Mouse (Mus musculus) hindbrain, embryonic 15.5 days (tissue): ENCODE measurements around the gene Erbb4. TPM values are rescaled to one million over a fixed set of nuclear protein-coding genes. Genes with fewer than 3 reads are reported as not detected.
"Not testable (repeated sequence)": the region's sequence is repeated elsewhere in the genome, so short reads cannot be mapped to it uniquely, and the experiment has no call there.

Experiments used
- ATAC-seq: fragments of 200-750 bp; cut with Nextera tagmentation; 2 replicates; pipeline ENCODE4 v1.8.0; 2017; ENCODE audit warnings: low read depth, moderate number of reproducible peaks, moderate TSS enrichment; ENCODE audit not compliant: low FRiP score
- H3K27ac ChIP-seq: fragments of 300-500 bp; sonication (generic); replicated peaks from 2 replicates; pipeline ENCODE4 v1.5.1; 2015; ENCODE audit warnings: mild to moderate bottlenecking, inconsistent platforms
- H3K27me3 ChIP-seq: fragments of 300-500 bp; sonication (generic); 2 replicates; pipeline ENCODE4 v1.6.1; 2015; ENCODE audit warnings: control low read depth, inconsistent platforms
- H3K36me3 ChIP-seq: fragments of 300-500 bp; sonication (generic); 2 replicates; pipeline ENCODE4 v1.6.1; 2015; ENCODE audit warnings: control low read depth, inconsistent platforms
- H3K4me1 ChIP-seq: fragments of 300-500 bp; sonication (generic); replicated peaks from 2 replicates; pipeline ENCODE4 v1.6.1; 2015; ENCODE audit warnings: control low read depth, inconsistent platforms
- H3K4me2 ChIP-seq: fragments of 300-500 bp; sonication (generic); 2 replicates; pipeline ENCODE4 v1.6.1; 2015; ENCODE audit warnings: moderate library complexity, mild to moderate bottlenecking, inconsistent platforms
- H3K4me3 ChIP-seq: fragments of 300-500 bp; sonication (generic); 2 replicates; pipeline ENCODE4 v1.5.1; 2015; ENCODE audit warnings: mild to moderate bottlenecking, inconsistent platforms
- H3K9ac ChIP-seq: fragments of 300-500 bp; sonication (generic); 2 replicates; pipeline ENCODE4 v1.6.1; 2015; ENCODE audit warnings: inconsistent platforms
- H3K9me3 ChIP-seq: fragments of 300-500 bp; sonication (generic); 2 replicates; pipeline ENCODE4 v1.6.1; 2016; ENCODE audit warnings: control low read depth, inconsistent platforms
- WGBS: fragments of 180-500 bp; shearing (Covaris S2); methylation state at CpG from one replicate; pipeline ENCODE4 v1.1.7; 2015; 5-methylcytosine and 5-hydroxymethylcytosine counted together
- polyA plus RNA-seq: library from polyadenylated mRNA; unstranded; fragments of >200 nt; fragmentation: Nextera tagmentation; extraction: Ambion mirVana; gene quantifications from 2 replicates; pipeline ENCODE4 v1.2.1, GENCODE M21; 2015

Gene Erbb4
- polyA plus RNA-seq, 1 experiment from 2014 or later = 15.6 TPM

DNA sequence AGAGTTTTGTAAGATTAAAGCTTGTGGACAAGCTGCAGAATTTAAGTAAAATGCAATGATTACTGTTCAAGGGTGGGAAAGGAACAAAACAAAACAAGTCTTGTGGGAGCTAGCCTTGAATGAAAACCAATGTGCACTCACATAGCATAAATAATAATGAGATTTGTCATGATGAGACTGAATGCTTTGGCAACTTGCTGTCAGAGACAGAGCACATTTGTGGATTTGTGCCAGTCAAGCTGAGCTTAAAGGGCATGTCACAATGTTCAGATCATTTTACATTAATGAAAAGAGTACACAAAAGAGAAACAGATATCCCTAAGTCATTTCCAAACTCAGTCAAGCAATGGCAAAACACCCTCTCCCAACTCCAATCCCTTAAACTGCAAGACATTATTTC is 275.8 kb downstream of the Erbb4 start:
- Histone ChIP-seq H3K27me3 (no peaks in the 10 kb centered on the region), H3K9ac (no peak overlapping the region), H3K4me2 (no peak overlapping the region), H3K36me3 (no peaks in the 10 kb centered on the region), H3K4me3 (no peak overlapping the region), H3K27ac (no peak overlapping the region), H3K4me1 (peaks cover 3% of the 10 kb centered on the region; the same call in 1 of the 2 replicates), H3K9me3 (no peaks in the 10 kb centered on the region)
- no peak for ATAC-seq

DNA sequence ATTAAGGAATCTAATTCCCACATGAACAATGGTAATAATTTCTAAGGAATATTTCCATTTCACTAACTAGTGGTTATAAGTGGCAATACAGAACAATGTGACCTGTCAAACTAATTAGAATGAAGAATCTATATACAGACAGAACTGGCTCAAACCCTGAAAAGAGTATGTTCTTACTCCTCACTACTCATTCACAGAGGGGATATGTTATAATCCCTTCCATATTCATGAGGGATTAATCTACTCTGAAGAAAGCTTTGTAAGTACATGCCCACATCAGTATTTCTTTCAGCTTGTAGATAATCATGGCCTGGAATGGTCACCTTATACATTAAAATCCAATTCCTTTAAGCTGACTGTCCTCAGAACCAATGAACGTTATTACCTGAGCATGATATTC is 276.3 kb downstream of the Erbb4 start:
- Histone ChIP-seq H3K4me1 (peaks cover 3% of the 10 kb centered on the region; the same call in 1 of the 2 replicates), H3K36me3 (no peaks in the 10 kb centered on the region), H3K27ac (no peak overlapping the region), H3K4me2 (no peak overlapping the region), H3K4me3 (no peak overlapping the region), H3K9me3 (no peaks in the 10 kb centered on the region), H3K27me3 (no peaks in the 10 kb centered on the region), H3K9ac (no peak overlapping the region)
- no peak for ATAC-seq
- WGBS = 58% methylated on average over 1 of the region's 1 CpGs

DNA sequence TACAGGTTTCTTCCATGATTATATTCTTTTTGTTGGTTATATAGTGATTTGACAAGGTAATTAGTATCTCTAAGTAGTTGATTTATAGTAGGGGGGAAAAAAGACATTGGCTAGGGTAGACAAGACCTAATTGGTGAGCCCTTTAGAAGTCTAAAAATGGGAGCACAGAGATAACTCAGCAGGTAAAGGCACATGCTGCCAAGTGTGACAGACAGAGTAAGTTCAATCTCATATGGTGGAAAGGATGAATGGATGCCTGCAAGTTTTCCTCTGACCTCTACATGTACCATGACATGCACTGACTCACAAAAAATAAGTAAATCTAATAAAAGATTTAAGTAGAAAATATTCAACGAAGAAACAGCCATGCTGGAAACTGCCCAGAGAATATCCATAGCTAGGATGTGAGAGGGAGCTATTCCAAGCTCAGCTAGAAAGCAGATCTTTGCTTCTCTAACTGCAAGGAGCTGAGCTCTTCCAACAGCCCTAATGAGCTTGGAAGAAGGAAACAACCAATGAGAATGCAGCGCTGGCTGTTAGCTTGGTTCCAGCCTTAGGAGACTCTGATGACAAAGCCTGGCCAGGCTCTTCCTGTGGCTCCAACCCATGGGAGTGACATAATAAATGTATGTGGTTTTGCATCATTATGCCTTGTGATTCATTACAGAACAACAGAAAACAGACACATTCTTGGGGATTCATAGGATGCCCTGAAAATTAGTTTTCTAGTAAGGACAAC is 277.2 kb downstream of the Erbb4 start:
- no peaks in the 10 kb centered on the region for H3K27me3 ChIP-seq
- no peak overlapping the region for H3K9ac ChIP-seq
- H3K4me1 ChIP-seq = peaks cover 3% of the 10 kb centered on the region; the same call in 1 of the 2 replicates
- H3K4me2 ChIP-seq = no peak overlapping the region
- H3K9me3 ChIP-seq = no peaks in the 10 kb centered on the region
- H3K27ac ChIP-seq = no peak overlapping the region
- H3K4me3 ChIP-seq = no peak overlapping the region
- ATAC-seq = no peak
- 73% methylated on average over 2 of the region's 2 CpGs for WGBS
- H3K36me3 ChIP-seq = no peaks in the 10 kb centered on the region

DNA sequence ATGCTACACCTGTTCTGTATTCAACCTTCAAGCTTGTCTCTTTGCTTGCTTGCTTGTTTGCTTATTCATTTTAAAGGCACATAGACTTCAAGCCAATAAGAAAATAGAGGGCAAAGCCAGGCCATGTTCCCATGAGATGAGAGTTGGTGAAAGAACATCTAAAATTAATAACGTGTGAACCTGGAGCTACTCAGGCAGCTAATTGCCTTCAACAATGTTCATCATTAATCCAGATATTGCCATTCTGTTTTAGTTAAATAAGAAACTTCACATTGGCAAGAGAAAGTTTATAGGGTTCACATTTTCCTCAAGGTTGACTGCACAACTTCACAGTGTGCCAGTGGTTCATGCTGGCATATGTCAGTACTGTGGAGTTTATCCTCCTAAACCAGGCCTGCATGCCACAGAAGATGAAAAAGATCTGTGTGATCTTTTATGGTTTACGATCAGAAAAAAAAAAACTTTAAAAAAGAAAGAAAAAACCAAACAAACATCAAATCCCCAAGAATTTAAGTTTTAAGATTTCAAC is 284.7 kb downstream of the Erbb4 start:
- Histone ChIP-seq H3K4me3 (no peak overlapping the region), H3K27ac (no peak overlapping the region), H3K4me2 (no peak overlapping the region), H3K9me3 (no peaks in the 10 kb centered on the region), H3K36me3 (no peaks in the 10 kb centered on the region), H3K4me1 (no peaks in the 10 kb centered on the region), H3K9ac (no peak overlapping the region), H3K27me3 (no peaks in the 10 kb centered on the region)
- 63% methylated on average over 2 of the region's 2 CpGs for WGBS
- no peak for ATAC-seq

DNA sequence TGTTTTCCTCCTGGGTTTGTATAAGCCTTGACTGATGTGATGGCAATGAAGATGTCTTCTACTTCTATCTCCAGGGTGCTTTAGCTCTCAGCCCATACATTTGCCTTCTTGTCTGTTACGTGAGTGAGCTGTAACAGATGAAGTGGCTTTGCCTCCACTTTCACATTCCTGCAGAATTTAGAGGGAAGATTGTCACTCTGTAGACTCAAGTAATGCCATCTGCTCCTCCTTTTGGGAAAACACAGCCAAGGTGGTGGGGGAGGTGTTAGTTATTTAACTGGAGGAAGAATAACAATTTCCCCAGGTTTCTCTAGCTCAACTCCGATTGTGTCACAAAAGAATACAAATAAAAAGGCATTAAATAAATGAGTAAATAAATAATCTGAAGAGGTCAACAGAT is 301.1 kb downstream of the Erbb4 start:
- Histone ChIP-seq H3K9me3 (no peaks in the 10 kb centered on the region), H3K4me3 (no peak overlapping the region), H3K27me3 (no peaks in the 10 kb centered on the region), H3K36me3 (no peaks in the 10 kb centered on the region), H3K4me1 (no peaks in the 10 kb centered on the region), H3K9ac (no peak overlapping the region), H3K27ac (no peak overlapping the region), H3K4me2 (no peak overlapping the region)
- no peak for ATAC-seq
- WGBS = 77% methylated on average over 2 of the region's 2 CpGs

DNA sequence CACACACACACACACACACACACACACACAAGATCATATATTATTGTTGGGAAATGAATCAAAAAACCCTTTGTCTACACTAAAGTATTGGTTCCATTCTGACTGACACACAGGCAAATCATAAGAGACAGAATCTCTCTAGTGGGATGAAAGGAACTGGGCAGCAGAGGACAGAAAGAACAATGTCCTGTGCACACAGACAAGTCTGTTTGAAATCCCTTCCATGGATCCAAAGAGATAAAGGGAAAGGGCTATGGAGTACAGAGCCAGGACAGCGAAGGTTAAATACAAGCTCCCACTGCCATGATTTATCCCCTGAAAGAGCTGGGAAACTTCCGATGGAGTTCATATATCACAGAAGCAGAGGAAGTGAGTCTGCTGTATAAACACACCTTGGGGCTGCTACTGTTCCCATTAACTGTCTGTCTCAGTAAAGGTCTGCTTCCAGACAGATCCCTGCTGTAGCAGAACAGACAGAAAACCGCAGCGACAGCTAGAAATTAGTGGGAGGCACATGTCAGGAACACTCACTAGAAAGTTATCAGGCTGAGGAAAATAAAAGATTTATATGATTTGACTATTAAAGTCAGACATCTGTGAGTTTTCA is 320.3 kb downstream of the Erbb4 start:
- H3K4me3 ChIP-seq = no peak overlapping the region
- H3K27ac ChIP-seq = no peak overlapping the region
- H3K4me2 ChIP-seq = no peak overlapping the region
- no peaks in the 10 kb centered on the region for H3K9me3 ChIP-seq
- H3K9ac ChIP-seq = no peak overlapping the region
- H3K36me3 ChIP-seq = no peaks in the 10 kb centered on the region
- H3K4me1 ChIP-seq = no peaks in the 10 kb centered on the region
- no peak for ATAC-seq
- 54% methylated on average over 4 of the region's 4 CpGs for WGBS
- no peaks in the 10 kb centered on the region for H3K27me3 ChIP-seq

DNA sequence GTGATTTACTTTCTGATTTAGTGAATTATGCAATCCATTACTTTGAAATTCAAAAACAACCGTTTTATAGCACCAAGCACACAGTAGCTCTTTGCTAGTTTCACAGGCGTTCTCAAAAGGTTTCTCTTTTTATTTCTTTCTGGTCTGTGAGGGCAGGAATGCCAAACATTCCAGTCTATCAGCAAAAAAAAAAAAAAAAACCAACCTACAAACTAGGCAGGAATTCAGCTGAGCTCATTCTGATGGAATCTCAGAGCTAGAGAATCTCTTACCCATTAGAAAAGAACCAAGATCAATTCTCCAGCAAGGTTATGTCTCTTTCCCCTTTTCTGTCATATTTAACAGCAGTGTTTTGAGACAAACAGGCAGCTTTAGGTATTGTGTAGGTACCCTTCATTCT is 327.2 kb downstream of the Erbb4 start:
- 37% methylated on average over 2 of the region's 2 CpGs for WGBS
- H3K9me3 ChIP-seq = no peaks in the 10 kb centered on the region
- H3K9ac ChIP-seq = no peak overlapping the region
- H3K27me3 ChIP-seq = no peaks in the 10 kb centered on the region
- no peak overlapping the region for H3K4me3 ChIP-seq
- H3K4me1 ChIP-seq = no peaks in the 10 kb centered on the region
- H3K36me3 ChIP-seq = no peaks in the 10 kb centered on the region
- H3K4me2 ChIP-seq = no peak overlapping the region
- no peak overlapping the region for H3K27ac ChIP-seq
- ATAC-seq = no peak

- Histone ChIP-seq H3K36me3 (no peaks in the 10 kb centered on the region), H3K27me3 (no peaks in the 10 kb centered on the region), H3K4me2 (no peak overlapping the region), H3K9ac (no peak overlapping the region), H3K9me3 (no peaks in the 10 kb centered on the region), H3K4me1 (no peaks in the 10 kb centered on the region), H3K27ac (no peak overlapping the region), H3K4me3 (no peak overlapping the region)
- WGBS = 100% methylated on average over 1 of the region's 1 CpGs
- no peak for ATAC-seq
Observed at GRCm38 (mm10) chr1:68780032-68780431, 327.8 kb downstream of the Erbb4 start.

DNA sequence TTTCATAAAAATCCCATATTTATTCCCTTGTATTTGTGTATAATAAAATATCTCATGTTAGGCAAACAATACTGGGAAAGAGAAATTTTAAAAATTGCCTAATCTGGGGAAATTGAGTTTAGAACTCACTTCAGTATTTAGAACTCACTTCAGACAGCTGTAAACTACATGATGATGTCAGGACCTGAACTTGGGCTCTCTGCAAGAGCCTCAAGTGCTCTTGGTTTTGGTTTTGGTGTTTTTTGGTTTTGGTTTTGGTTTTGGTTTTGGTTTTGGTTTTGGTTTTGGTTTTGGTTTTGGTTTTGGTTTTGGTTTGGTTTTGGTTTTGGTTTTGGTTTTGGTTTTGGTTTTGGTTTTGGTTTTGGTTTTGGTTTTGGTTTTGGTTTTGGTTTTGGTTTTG is 341.8 kb downstream of the Erbb4 start:
- H3K27ac ChIP-seq, H3K4me1 ChIP-seq, H3K9ac ChIP-seq, H3K9me3 ChIP-seq, H3K4me3 ChIP-seq, H3K27me3 ChIP-seq, H3K4me2 ChIP-seq, H3K36me3 ChIP-seq, ATAC-seq: not testable (repeated sequence)

DNA sequence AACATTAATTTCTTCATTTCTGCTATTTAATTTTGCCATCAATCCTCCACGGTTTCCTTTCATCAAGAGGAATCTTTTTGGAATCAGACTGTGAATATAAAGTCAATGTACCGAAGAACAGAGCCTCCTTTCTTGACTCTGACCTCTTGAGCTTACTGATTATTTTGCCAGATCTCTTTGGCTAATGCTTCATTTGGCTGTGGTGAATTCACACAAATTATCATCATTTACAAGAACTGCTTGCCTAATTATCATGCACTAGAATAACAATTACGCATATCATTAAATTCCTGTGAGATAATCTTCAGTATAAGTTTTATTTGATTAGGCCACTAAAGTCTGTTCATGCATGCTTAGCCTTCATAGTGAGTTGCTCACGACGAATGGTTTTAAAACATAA is 345.4 kb downstream of the Erbb4 start:
- no peaks in the 10 kb centered on the region for H3K4me1 ChIP-seq
- no peak overlapping the region for H3K27ac ChIP-seq
- H3K9ac ChIP-seq = no peak overlapping the region
- 59% methylated on average over 5 of the region's 5 CpGs for WGBS
- ATAC-seq = no peak
- H3K9me3 ChIP-seq = no peaks in the 10 kb centered on the region
- H3K4me2 ChIP-seq = no peak overlapping the region
- H3K4me3 ChIP-seq = no peak overlapping the region
- H3K36me3 ChIP-seq = no peaks in the 10 kb centered on the region
- no peaks in the 10 kb centered on the region for H3K27me3 ChIP-seq

GRCm38 (mm10) chr1:68748976-68749375 is 358.9 kb downstream of the Erbb4 start:
- Histone ChIP-seq H3K9me3 (no peaks in the 10 kb centered on the region), H3K27me3 (no peaks in the 10 kb centered on the region), H3K36me3 (no peaks in the 10 kb centered on the region), H3K9ac (no peak overlapping the region), H3K27ac (no peak overlapping the region), H3K4me2 (no peak overlapping the region), H3K4me1 (peaks cover 3% of the 10 kb centered on the region; the same call in 1 of the 2 replicates), H3K4me3 (no peak overlapping the region)
- WGBS = 20% methylated on average over 1 of the region's 1 CpGs
- peak; percentile 84 for ATAC-seq

GRCm38 (mm10) chr1:68681478-68681877 is 426.4 kb downstream of the Erbb4 start:
- Histone ChIP-seq H3K27me3 (no peaks in the 10 kb centered on the region), H3K27ac (no peak overlapping the region), H3K9ac (no peak overlapping the region), H3K9me3 (no peaks in the 10 kb centered on the region), H3K4me1 (no peaks in the 10 kb centered on the region), H3K4me2 (no peak overlapping the region), H3K4me3 (no peak overlapping the region), H3K36me3 (no peaks in the 10 kb centered on the region)
- no peak for ATAC-seq

DNA sequence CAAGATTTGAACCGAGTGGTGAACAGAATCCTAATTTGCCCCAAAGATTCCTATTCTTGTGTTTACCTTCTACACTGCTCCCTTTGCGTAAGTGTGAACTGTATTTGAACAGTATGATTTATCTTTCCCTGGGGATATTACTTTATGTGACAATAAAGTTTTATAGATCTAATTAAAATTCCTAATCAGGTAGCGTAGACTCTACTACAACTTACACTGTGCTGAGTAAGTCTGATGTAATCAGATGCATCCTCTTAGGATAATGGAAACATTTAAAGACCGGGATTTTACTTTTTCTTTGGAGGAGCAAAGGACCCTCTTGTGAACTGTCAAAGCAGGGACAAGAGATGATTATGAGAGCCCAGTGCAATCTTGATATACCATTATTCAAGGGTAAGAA is 433.2 kb downstream of the Erbb4 start:
- WGBS = 86% methylated on average over 4 of the region's 4 CpGs
- H3K9ac ChIP-seq = no peak overlapping the region
- H3K9me3 ChIP-seq = no peaks in the 10 kb centered on the region
- no peak overlapping the region for H3K4me3 ChIP-seq
- ATAC-seq = no peak
- H3K27ac ChIP-seq = no peak overlapping the region
- no peaks in the 10 kb centered on the region for H3K27me3 ChIP-seq
- no peak overlapping the region for H3K4me2 ChIP-seq
- no peaks in the 10 kb centered on the region for H3K4me1 ChIP-seq
- no peaks in the 10 kb centered on the region for H3K36me3 ChIP-seq
